Mouse (Mus musculus): ENCODE data around the gene Bckdha.
A peak's percentile ranks its signal among the peaks of the same experiment; 100 is the strongest.

The Bckdha gene

GRCm38 (mm10) chr7:25658657-25659472, at the start of gene Bckdha, which contains the start of gene Exosc5:
Gene Bckdha (minus strand): TSS chr7:25658981.
Gene Exosc5 (plus strand): TSS chr7:25659164.
- peak; percentile 92 to 98 for DNase-seq (ENCODE audit: low spot score in 2 of 2)

GRCm38 (mm10) chr7:25707581-25708292, 49.0 kb upstream of the Bckdha start:
- no peak for DNase-seq (ENCODE audit: low spot score in 2 of 2)

- no peak for DNase-seq (ENCODE audit: low spot score in 2 of 2)
Measured at GRCm38 (mm10) chr7:25706578-25707170, 47.9 kb upstream of the Bckdha start.

- DNase-seq (ENCODE audit: low spot score in 2 of 2) = peak in 1 of 2 experiments; percentile 19
Measured at GRCm38 (mm10) chr7:25705801-25706251, 47.0 kb upstream of the Bckdha start.

- no peak for DNase-seq (ENCODE audit: low spot score in 2 of 2)
Measured at GRCm38 (mm10) chr7:25704716-25705364, 46.1 kb upstream of the Bckdha start.

GRCm38 (mm10) chr7:25703793-25704494, 45.2 kb upstream of the Bckdha start:
- DNase-seq (ENCODE audit: low spot score in 2 of 2) = no peak

GRCm38 (mm10) chr7:25702350-25702749, 43.6 kb upstream of the Bckdha start:
- DNase-seq (ENCODE audit: low spot score in 2 of 2) = no peak

GRCm38 (mm10) chr7:25700732-25701131, 42.0 kb upstream of the Bckdha start:
- no peak for DNase-seq (ENCODE audit: low spot score in 2 of 2)

GRCm38 (mm10) chr7:25699851-25700250, 41.1 kb upstream of the Bckdha start:
- no peak for DNase-seq (ENCODE audit: low spot score in 2 of 2)

GRCm38 (mm10) chr7:25694104-25694503, 35.3 kb upstream of the Bckdha start:
- no peak for DNase-seq (ENCODE audit: low spot score in 2 of 2)

- no peak for DNase-seq (ENCODE audit: low spot score in 2 of 2)
Measured at GRCm38 (mm10) chr7:25690051-25690450, 31.3 kb upstream of the Bckdha start.

- DNase-seq (ENCODE audit: low spot score in 2 of 2) = no peak
Measured at GRCm38 (mm10) chr7:25689603-25690021, 30.8 kb upstream of the Bckdha start.

- DNase-seq (ENCODE audit: low spot score in 2 of 2) = peak; percentile 77 to 86
Measured at GRCm38 (mm10) chr7:25688810-25689586, 30.2 kb upstream of the Bckdha start.

- peak in 1 of 2 experiments; percentile 77 for DNase-seq (ENCODE audit: low spot score in 2 of 2)
Measured at GRCm38 (mm10) chr7:25687811-25688401, 29.1 kb upstream of the Bckdha start.

GRCm38 (mm10) chr7:25686680-25687531, 28.1 kb upstream of the Bckdha start, which contains the start of gene Tgfb1:
Gene Tgfb1 (plus strand): TSS chr7:25687002.
- DNase-seq (ENCODE audit: low spot score in 2 of 2) = peak; percentile 71 to 90

GRCm38 (mm10) chr7:25685926-25686470, 27.2 kb upstream of the Bckdha start:
- no peak for DNase-seq (ENCODE audit: low spot score in 2 of 2)

- no peak for DNase-seq (ENCODE audit: low spot score in 2 of 2)
Measured at GRCm38 (mm10) chr7:25684659-25685058, 25.9 kb upstream of the Bckdha start.

- DNase-seq (ENCODE audit: low spot score in 2 of 2) = no peak
Measured at GRCm38 (mm10) chr7:25683474-25684180, 24.8 kb upstream of the Bckdha start.
